Mouse (Mus musculus) CH12.LX (cell line): ENCODE results near the gene Rtn4rl1. TPM values are rescaled to one million over a fixed set of nuclear protein-coding genes. Genes with fewer than 3 reads are reported as not detected.

Source experiments
- DNase-seq: peaks from one replicate; pipeline ENCODE4 v3.0.0-alpha.2; 2013; ENCODE audit errors: extremely low read depth
- H3K27ac ChIP-seq: 2 replicates; pipeline ENCODE4 v1.5.1; 2012; ENCODE audit warnings: low read depth, mild to moderate bottlenecking, control low read depth, moderate library complexity; ENCODE audit not compliant: insufficient read depth
- H3K27me3 ChIP-seq: replicated peaks from 2 replicates; pipeline ENCODE3; 2012; ENCODE audit warnings: inconsistent platforms
- H3K36me3 ChIP-seq, 2 experiments: replicated peaks in 1 of 2; 2 replicates each; pipeline versions ENCODE3 to v1.6.1; 2012; ENCODE audit warnings: inconsistent platforms in 1 of 2, low read length in 1 of 2, mild to moderate bottlenecking in 1 of 2, mixed read lengths in 1 of 2, moderate library complexity in 1 of 2; ENCODE audit not compliant: control insufficient read depth in 1 of 2, insufficient read depth in 1 of 2
- H3K4me1 ChIP-seq, 2 experiments: 2 replicates each; pipeline ENCODE4 v1.6.1; 2012; ENCODE audit warnings: inconsistent platforms in 1 of 2, moderate library complexity in 1 of 2; ENCODE audit not compliant: insufficient read depth in 2 of 2, control insufficient read depth in 1 of 2
- H3K4me2 ChIP-seq: 2 replicates; pipeline ENCODE4 v1.6.1; 2012; ENCODE audit warnings: low read depth, mild to moderate bottlenecking, control low read depth; ENCODE audit not compliant: poor library complexity, insufficient read depth, severe bottlenecking
- H3K4me3 ChIP-seq, 3 experiments: fragments of 150-350 bp in 1 of 3; sonication (generic) in 1 of 3; replicated peaks in 1 of 3; 2 replicates each; pipeline versions ENCODE3 to v1.5.1; 2011 to 2012; ENCODE audit warnings: low read depth in 2 of 3, low read length in 2 of 3, mild to moderate bottlenecking in 2 of 3, moderate library complexity in 2 of 3, control low read depth in 1 of 3, improper control_type of control experiment in 1 of 3, inconsistent platforms in 1 of 3, mixed read lengths in 1 of 3; ENCODE audit not compliant: poor library complexity in 1 of 3
- H3K79me2 ChIP-seq: replicated peaks from 2 replicates; pipeline ENCODE4 v1.6.1; 2012; ENCODE audit warnings: mild to moderate bottlenecking, moderate library complexity; ENCODE audit not compliant: control insufficient read depth, poor library complexity, insufficient read depth, severe bottlenecking; ENCODE audit errors: extremely low read depth
- H3K9ac ChIP-seq: 2 replicates; pipeline ENCODE4 v1.6.1; 2012; ENCODE audit warnings: low read depth, mild to moderate bottlenecking, control low read depth, moderate library complexity; ENCODE audit not compliant: insufficient read depth
- H3K9me3 ChIP-seq: replicated peaks from 2 replicates; pipeline ENCODE3; 2012; ENCODE audit warnings: low read length, inconsistent platforms, mixed read lengths
- BHLHE40 ChIP-seq: IDR thresholded peaks from 2 replicates; pipeline ENCODE4 v1.6.1; 2011; ENCODE audit warnings: mild to moderate bottlenecking, low read depth, low read length, improper control_type of control experiment
- CHD1 ChIP-seq: IDR thresholded peaks from 2 replicates; pipeline ENCODE4 v1.6.1; 2012; ENCODE audit warnings: low read depth, low read length, improper control_type of control experiment, inconsistent platforms
- CHD2 ChIP-seq: IDR thresholded peaks from 2 replicates; pipeline ENCODE4 v1.6.1; 2011; ENCODE audit warnings: low read length, improper control_type of control experiment
- CTCF ChIP-seq, 2 experiments: IDR thresholded peaks in 1 of 2; conservative IDR thresholded peaks in 1 of 2; 2 replicates each; pipeline ENCODE4 v1.5.1; 2011 to 2012; ENCODE audit warnings: low read depth in 2 of 2, low read length in 2 of 2, improper control_type of control experiment in 1 of 2, inconsistent platforms in 1 of 2, mild to moderate bottlenecking in 1 of 2, moderate library complexity in 1 of 2
- E2F4 ChIP-seq: IDR thresholded peaks from 2 replicates; pipeline ENCODE4 v1.6.1; 2011; ENCODE audit warnings: low read depth, low read length, improper control_type of control experiment; ENCODE audit not compliant: insufficient replicate concordance
- ELF1 ChIP-seq: IDR thresholded peaks from 2 replicates; pipeline ENCODE4 v1.6.1; 2014; ENCODE audit warnings: low read depth, mild to moderate bottlenecking, inconsistent platforms, low read length, improper control_type of control experiment
- EP300 ChIP-seq: IDR thresholded peaks from 2 replicates; pipeline ENCODE4 v1.6.1; 2011; ENCODE audit warnings: low read length, improper control_type of control experiment
- ETS1 ChIP-seq: conservative IDR thresholded peaks from 2 replicates; pipeline ENCODE4 v1.6.1; 2012; ENCODE audit warnings: low read depth, mild to moderate bottlenecking, inconsistent platforms, low read length, improper control_type of control experiment, moderate library complexity
- HCFC1 ChIP-seq: IDR thresholded peaks from 2 replicates; pipeline ENCODE4 v1.6.1; 2012; ENCODE audit warnings: low read depth, mild to moderate bottlenecking, inconsistent platforms, low read length, improper control_type of control experiment
- JUN ChIP-seq: IDR thresholded peaks from 2 replicates; pipeline ENCODE4 v1.6.1; 2011; ENCODE audit warnings: low read depth, mild to moderate bottlenecking, low read length, improper control_type of control experiment, moderate library complexity; ENCODE audit not compliant: insufficient read depth
- KAT2A ChIP-seq: IDR thresholded peaks from 2 replicates; pipeline ENCODE4 v1.6.1; 2012; ENCODE audit warnings: low read length, improper control_type of control experiment, inconsistent platforms; ENCODE audit not compliant: insufficient replicate concordance
- MAFK ChIP-seq: IDR thresholded peaks from 2 replicates; pipeline ENCODE4 v1.6.1; 2011; ENCODE audit warnings: low read length, improper control_type of control experiment; ENCODE audit not compliant: insufficient replicate concordance
- MEF2A ChIP-seq: IDR thresholded peaks from 2 replicates; pipeline ENCODE4 v1.6.1; 2014; ENCODE audit warnings: low read depth, mild to moderate bottlenecking, inconsistent platforms, low read length, improper control_type of control experiment, borderline replicate concordance
- MXI1 ChIP-seq: IDR thresholded peaks from 2 replicates; pipeline ENCODE4 v1.6.1; 2011; ENCODE audit warnings: mild to moderate bottlenecking, low read depth, low read length, improper control_type of control experiment
- NELFE ChIP-seq: IDR thresholded peaks from 2 replicates; pipeline ENCODE4 v1.6.1; 2011; ENCODE audit warnings: low read depth, low read length, improper control_type of control experiment
- PAX5 ChIP-seq: IDR thresholded peaks from 2 replicates; pipeline ENCODE4 v1.6.1; 2012; ENCODE audit warnings: low read length, inconsistent platforms, mixed read lengths
- POLR2A ChIP-seq: IDR thresholded peaks from 2 replicates; pipeline ENCODE4 v1.6.1; 2011; ENCODE audit warnings: low read depth, mild to moderate bottlenecking, improper control_type of control experiment, low read length
- POLR2AphosphoS2 ChIP-seq: IDR thresholded peaks from 2 replicates; pipeline ENCODE4 v1.6.1; 2011; ENCODE audit warnings: low read depth, low read length, improper control_type of control experiment
- RAD21 ChIP-seq: IDR thresholded peaks from 2 replicates; pipeline ENCODE4 v1.6.1; 2011; ENCODE audit warnings: low read depth, mild to moderate bottlenecking, low read length, improper control_type of control experiment, moderate library complexity
- RCOR1 ChIP-seq: conservative IDR thresholded peaks from 2 replicates; pipeline ENCODE4 v1.6.1; 2012; ENCODE audit warnings: low read depth, mild to moderate bottlenecking, inconsistent platforms, low read length, improper control_type of control experiment
- SIN3A ChIP-seq: IDR thresholded peaks from 2 replicates; pipeline ENCODE4 v1.6.1; 2012; ENCODE audit warnings: low read length, improper control_type of control experiment, inconsistent platforms
- TBP ChIP-seq: conservative IDR thresholded peaks from 2 replicates; pipeline ENCODE4 v1.6.1; 2011; ENCODE audit warnings: low read depth, low read length, improper control_type of control experiment
- TCF12 ChIP-seq: IDR thresholded peaks from 2 replicates; pipeline ENCODE4 v1.6.1; 2014; ENCODE audit warnings: low read depth, mild to moderate bottlenecking, inconsistent platforms, low read length, improper control_type of control experiment
- UBTF ChIP-seq: IDR thresholded peaks from 2 replicates; pipeline ENCODE4 v1.6.1; 2012; ENCODE audit warnings: low read depth, mild to moderate bottlenecking, inconsistent platforms, low read length, improper control_type of control experiment, moderate library complexity
- USF1 ChIP-seq: IDR thresholded peaks from 2 replicates; pipeline ENCODE4 v1.6.1; 2014; ENCODE audit warnings: low read depth, mild to moderate bottlenecking, inconsistent platforms, low read length, improper control_type of control experiment
- USF2 ChIP-seq: conservative IDR thresholded peaks from 2 replicates; pipeline ENCODE4 v1.6.1; 2011; ENCODE audit warnings: low read depth, low read length, improper control_type of control experiment
- ZKSCAN1 ChIP-seq: IDR thresholded peaks from 2 replicates; pipeline ENCODE4 v1.6.1; 2012; ENCODE audit warnings: low read depth, inconsistent platforms, low read length, improper control_type of control experiment, borderline replicate concordance
- ZMIZ1 ChIP-seq: IDR thresholded peaks from 2 replicates; pipeline ENCODE4 v1.6.1; 2012; ENCODE audit warnings: low read depth, mild to moderate bottlenecking, inconsistent platforms, low read length, improper control_type of control experiment
- ZNF384 ChIP-seq: IDR thresholded peaks from 2 replicates; pipeline ENCODE4 v1.6.1; 2012; ENCODE audit warnings: low read depth, low read length, improper control_type of control experiment, inconsistent platforms
- dilution Hi-C: fragments of 300-500 bp; cut with MboI; formaldehyde crosslinking; loops from 2 replicates; pipeline ENCODE4 v1.14.3; 2020; ENCODE audit warnings: low sequenced_read_pairs; ENCODE audit not compliant: extremely low pct_unique_long_range_greater_than_20kb, extremely low pct_ligation_motif_present
- in situ Hi-C: fragments of 300-500 bp; cut with MboI; formaldehyde crosslinking; loops from 3 replicates; pipeline ENCODE4 v1.14.3; 2019; ENCODE audit warnings: low sequenced_read_pairs, low pct_ligation_motif_present, low pct_unique_long_range_greater_than_20kb, mixed read lengths
- polyA plus RNA-seq: library from polyadenylated mRNA; unstranded; fragments of >175 nt; gene quantifications from 2 replicates; pipeline ENCODE4 v1.2.1, GENCODE M21; 2012; ENCODE audit warnings: low read depth; ENCODE audit not compliant: insufficient read length
- total RNA-seq, 2 experiments: library from RNA; depleted of rRNA; stranded (reverse); fragments of 300-350 nt in 1 of 2; fragments of >200 nt in 1 of 2; gene quantifications; 2 replicates each; pipeline ENCODE4 v1.2.3; 2012 to 2014

Gene Rtn4rl1
- total and polyA plus RNA-seq, 3 experiments = 0.04 to 0.09 TPM; not detected in 1

DNA sequence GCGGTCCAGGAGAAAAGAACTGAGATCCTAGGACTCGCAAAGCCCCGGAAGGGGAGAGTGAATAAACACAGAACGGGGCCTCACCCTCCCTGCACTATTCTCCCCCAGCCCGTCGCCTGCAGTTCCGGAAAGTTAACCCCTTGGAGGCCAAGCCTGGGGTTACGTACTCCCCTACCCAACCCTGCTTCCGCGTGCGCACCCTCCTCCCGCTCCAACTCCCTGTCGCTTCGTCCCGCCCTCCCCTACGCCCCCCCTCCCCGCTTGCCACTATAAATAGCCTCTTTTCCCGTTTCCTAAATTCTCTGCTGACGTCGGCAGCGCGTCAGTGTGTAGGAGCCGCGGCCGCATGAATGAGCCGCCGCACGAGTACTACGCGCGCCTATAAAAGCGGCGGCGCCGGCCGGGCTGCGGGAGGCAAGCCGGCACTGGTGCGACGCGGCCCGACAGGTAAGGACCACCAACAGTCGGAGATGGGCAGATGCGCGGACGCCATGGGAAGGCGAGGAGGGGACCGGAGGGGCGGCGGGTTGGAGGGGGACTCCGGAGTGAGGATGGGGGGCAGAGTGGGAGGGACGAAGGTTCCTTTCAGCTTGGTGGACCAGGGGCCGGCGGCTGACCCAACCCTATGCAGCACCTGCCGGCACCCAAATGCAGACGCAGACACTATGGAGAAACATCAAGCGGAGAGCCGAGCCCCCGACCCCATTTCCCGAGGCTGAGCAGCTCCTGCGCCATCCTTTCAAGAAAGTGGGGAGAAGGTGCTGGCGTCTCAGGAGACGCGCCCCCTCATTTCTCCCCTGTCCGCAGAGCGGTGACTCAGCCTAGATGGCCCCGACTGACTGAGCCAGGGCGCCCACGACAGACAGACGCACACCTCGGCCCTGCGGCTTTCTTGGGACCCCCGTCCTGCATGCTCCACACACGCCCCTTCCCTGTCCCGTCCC lies 21.2 kb upstream of the Rtn4rl1 start:
- no peak for DNase-seq

GRCm38 (mm10) chr11:75173095-75173798 lies 20.3 kb upstream of the Rtn4rl1 start:
- H3K9me3 ChIP-seq = no peaks in the 10 kb centered on the region
- no peak overlapping the region for H3K27ac ChIP-seq
- 0 out of 2 replicates have a peak overlapping the region, but pooled peaks have one; percentile 6 for H3K9ac ChIP-seq
- H3K36me3 ChIP-seq = peaks cover 14 to 27% of the 10 kb centered on the region in 2 experiments
- H3K4me1 ChIP-seq = peaks cover 19 to 56% of the 10 kb centered on the region in 2 experiments
- peak; percentile 84 for DNase-seq
- H3K27me3 ChIP-seq = peaks cover 35% of the 10 kb centered on the region
- dilution Hi-C loops (no loop called here), in situ Hi-C loops (loop anchor here (25.0 kb wide), 1 partner anchor 536 kb away; the partner anchor contains the start of gene Cluh)
- H3K4me2 ChIP-seq = peak overlapping the region; percentile 86
- peak overlapping the region; percentile 50 to 68 (median 53) for H3K4me3 ChIP-seq
- peaks cover 7% of the 10 kb centered on the region for H3K79me2 ChIP-seq
- TF ChIP-seq EP300 (no peak), CHD1 (no peak), PAX5 (no peak), UBTF (no peak), SIN3A (peak; percentile 95), ZKSCAN1 (no peak), MXI1 (peak; percentile 98), BHLHE40 (peak; percentile 70), CTCF (conservative IDR thresholded peaks at IDR 0.05 in 1 of 2, IDR thresholded peaks at IDR 0.05 in 1 of 2; ENCODE audit: low read depth in 2 of 2, low read length in 2 of 2) (no peak), TBP (no peak), NELFE (no peak), USF1 (no peak), E2F4 (no peak), MEF2A (0 out of 2 replicates have a peak, but pooled peaks have one; percentile 16), TCF12 (peak; percentile 3; the same call in 1 of the 2 replicates), ZMIZ1 (no peak; the same call in 1 of the 2 replicates), POLR2A (peak; percentile 29; the same call in 1 of the 2 replicates), KAT2A (0 out of 2 replicates have a peak, but pooled peaks have one; percentile 27), MAFK (0 out of 2 replicates have a peak, but pooled peaks have one; percentile 13), ETS1 (peak; percentile 80), ELF1 (peak; percentile 54)

More for the DNA sequence above, 21.2 kb upstream of the Rtn4rl1 start:
- Histone ChIP-seq H3K4me1 (peaks cover 16 to 48% of the 10 kb centered on the region in 2 experiments), H3K9ac (no peak overlapping the region), H3K27me3 (peaks cover 35% of the 10 kb centered on the region), H3K4me3 (peak overlapping the region in 2 of 3 experiments; percentile 53 to 68), H3K9me3 (peaks cover 5% of the 10 kb centered on the region), H3K36me3 (peaks cover 10 to 21% of the 10 kb centered on the region in 2 experiments)
- in situ Hi-C loops (loop anchor here (25.0 kb wide), 1 partner anchor 535 kb away; the partner anchor contains the start of gene Cluh), dilution Hi-C loops (no loop called here)
- TF ChIP-seq BHLHE40 (no peak), SIN3A (no peak), MXI1 (no peak), HCFC1 (no peak), NELFE (no peak), PAX5 (no peak), POLR2AphosphoS2 (no peak), USF2 (no peak), RCOR1 (no peak), ETS1 (no peak), CTCF (conservative IDR thresholded peaks at IDR 0.05 in 1 of 2, IDR thresholded peaks at IDR 0.05 in 1 of 2; ENCODE audit: low read depth in 2 of 2, low read length in 2 of 2) (no peak), RAD21 (no peak), JUN (no peak), TCF12 (no peak), ZNF384 (no peak), USF1 (no peak), CHD1 (no peak), CHD2 (no peak)
- TF ChIP-seq, all 38 proteins: peak for 0
- H3K79me2 ChIP-seq = 0 out of 2 replicates have a peak, but pooled peaks cover under 1% of the 10 kb centered on the region
- H3K4me2 ChIP-seq = peak overlapping the region; percentile 53
- H3K27ac ChIP-seq = no peak overlapping the region
